Mouse (Mus musculus): Measurements from ENCODE around the gene Cntn5. TPM values are rescaled to one million over a fixed set of nuclear protein-coding genes. Genes with fewer than 3 reads are reported as not detected.
A peak's percentile ranks its signal among the peaks of the same experiment; 100 is the strongest.

Cntn5 gene
- polyA plus RNA-seq, 1 experiment from 2014 or later, result 20.2 TPM

GRCm38 (mm10) chr9:9799546-9799945, 1105.0 kb downstream of the Cntn5 start:
- no peak for ATAC-seq
- WGBS, result 78% methylated on average over 2 of the region's 2 CpGs
- Histone ChIP-seq H3K4me2 (ENCODE audit: low read length) (no peak overlapping the region), H3K36me3 (ENCODE audit: control insufficient read depth, insufficient read depth) (no peaks in the 10 kb centered on the region), H3K9ac (replicated peaks; ENCODE audit: low read depth, low read length) (no peak overlapping the region), H3K27me3 (replicated peaks; ENCODE audit: control insufficient read depth, insufficient read depth, low read length) (no peaks in the 10 kb centered on the region), H3K9me3 (ENCODE audit: control insufficient read depth, low read length) (no peaks in the 10 kb centered on the region), H3K27ac (ENCODE audit: low read length) (no peak overlapping the region), H3K4me3 (replicated peaks; ENCODE audit: low read length) (no peak overlapping the region), H3K4me1 (replicated peaks; ENCODE audit: control insufficient read depth, insufficient read depth, low read length) (no peaks in the 10 kb centered on the region)

- Histone ChIP-seq H3K4me1 (replicated peaks; ENCODE audit: control insufficient read depth, insufficient read depth, low read length) (no peaks in the 10 kb centered on the region), H3K27ac (ENCODE audit: low read length) (no peak overlapping the region), H3K4me2 (ENCODE audit: low read length) (no peak overlapping the region), H3K27me3 (replicated peaks; ENCODE audit: control insufficient read depth, insufficient read depth, low read length) (no peaks in the 10 kb centered on the region), H3K4me3 (replicated peaks; ENCODE audit: low read length) (no peak overlapping the region), H3K9ac (replicated peaks; ENCODE audit: low read depth, low read length) (no peak overlapping the region), H3K9me3 (ENCODE audit: control insufficient read depth, low read length) (no peaks in the 10 kb centered on the region), H3K36me3 (ENCODE audit: control insufficient read depth, insufficient read depth) (no peaks in the 10 kb centered on the region)
- no peak for ATAC-seq
- WGBS, result 72% methylated on average over 3 of the region's 3 CpGs
Observed at GRCm38 (mm10) chr9:9783680-9784079, 1120.9 kb downstream of the Cntn5 start.

GRCm38 (mm10) chr9:9781157-9781884, 1123.3 kb downstream of the Cntn5 start:
- H3K9me3 ChIP-seq (ENCODE audit: control insufficient read depth, low read length), result no peaks in the 10 kb centered on the region
- no peak overlapping the region for H3K27ac ChIP-seq (ENCODE audit: low read length)
- no peak overlapping the region for H3K4me3 ChIP-seq (replicated peaks; ENCODE audit: low read length)
- H3K4me1 ChIP-seq (replicated peaks; ENCODE audit: control insufficient read depth, insufficient read depth, low read length), result no peaks in the 10 kb centered on the region
- H3K4me2 ChIP-seq (ENCODE audit: low read length), result no peak overlapping the region
- H3K9ac ChIP-seq (replicated peaks; ENCODE audit: low read depth, low read length), result no peak overlapping the region
- ATAC-seq, result no peak
- no peaks in the 10 kb centered on the region for H3K27me3 ChIP-seq (replicated peaks; ENCODE audit: control insufficient read depth, insufficient read depth, low read length)
- WGBS, result 82% methylated on average over 9 of the region's 9 CpGs
- H3K36me3 ChIP-seq (ENCODE audit: control insufficient read depth, insufficient read depth), result no peaks in the 10 kb centered on the region

GRCm38 (mm10) chr9:9779646-9780045, 1124.9 kb downstream of the Cntn5 start:
- Histone ChIP-seq H3K9me3 (ENCODE audit: control insufficient read depth, low read length) (no peaks in the 10 kb centered on the region), H3K36me3 (ENCODE audit: control insufficient read depth, insufficient read depth) (no peaks in the 10 kb centered on the region)
- 59% methylated on average over 3 of the region's 3 CpGs for WGBS

GRCm38 (mm10) chr9:9770777-9771176, 1133.8 kb downstream of the Cntn5 start:
- ATAC-seq, result no peak
- no peaks in the 10 kb centered on the region for H3K36me3 ChIP-seq (ENCODE audit: control insufficient read depth, insufficient read depth)
- H3K27me3 ChIP-seq (replicated peaks; ENCODE audit: control insufficient read depth, insufficient read depth, low read length), result no peaks in the 10 kb centered on the region
- H3K4me3 ChIP-seq (replicated peaks; ENCODE audit: low read length), result no peak overlapping the region
- 76% methylated on average over 2 of the region's 2 CpGs for WGBS
- H3K4me2 ChIP-seq (ENCODE audit: low read length), result no peak overlapping the region
- H3K9ac ChIP-seq (replicated peaks; ENCODE audit: low read depth, low read length), result no peak overlapping the region
- no peaks in the 10 kb centered on the region for H3K9me3 ChIP-seq (ENCODE audit: control insufficient read depth, low read length)
- no peak overlapping the region for H3K27ac ChIP-seq (ENCODE audit: low read length)
- H3K4me1 ChIP-seq (replicated peaks; ENCODE audit: control insufficient read depth, insufficient read depth, low read length), result no peaks in the 10 kb centered on the region

More at GRCm38 (mm10) chr9:9779646-9780045, 1124.9 kb downstream of the Cntn5 start:
- H3K4me2 ChIP-seq (ENCODE audit: low read length), result no peak overlapping the region
- no peak for ATAC-seq
- H3K9ac ChIP-seq (replicated peaks; ENCODE audit: low read depth, low read length), result no peak overlapping the region
- no peak overlapping the region for H3K4me3 ChIP-seq (replicated peaks; ENCODE audit: low read length)
- H3K4me1 ChIP-seq (replicated peaks; ENCODE audit: control insufficient read depth, insufficient read depth, low read length), result no peaks in the 10 kb centered on the region
- H3K27me3 ChIP-seq (replicated peaks; ENCODE audit: control insufficient read depth, insufficient read depth, low read length), result no peaks in the 10 kb centered on the region
- H3K27ac ChIP-seq (ENCODE audit: low read length), result no peak overlapping the region

- Histone ChIP-seq H3K36me3 (ENCODE audit: control insufficient read depth, insufficient read depth) (no peaks in the 10 kb centered on the region), H3K27me3 (replicated peaks; ENCODE audit: control insufficient read depth, insufficient read depth, low read length) (no peaks in the 10 kb centered on the region), H3K4me3 (replicated peaks; ENCODE audit: low read length) (no peak overlapping the region), H3K9ac (replicated peaks; ENCODE audit: low read depth, low read length) (no peak overlapping the region), H3K9me3 (ENCODE audit: control insufficient read depth, low read length) (no peaks in the 10 kb centered on the region), H3K27ac (ENCODE audit: low read length) (no peak overlapping the region), H3K4me2 (ENCODE audit: low read length) (no peak overlapping the region), H3K4me1 (replicated peaks; ENCODE audit: control insufficient read depth, insufficient read depth, low read length) (no peaks in the 10 kb centered on the region)
- peak; percentile 89 for ATAC-seq
Observed at GRCm38 (mm10) chr9:9769659-9770058, 1134.9 kb downstream of the Cntn5 start.

- Histone ChIP-seq H3K4me3 (replicated peaks; ENCODE audit: low read length) (no peak overlapping the region), H3K9ac (replicated peaks; ENCODE audit: low read depth, low read length) (no peak overlapping the region), H3K27ac (ENCODE audit: low read length) (no peak overlapping the region), H3K4me1 (replicated peaks; ENCODE audit: control insufficient read depth, insufficient read depth, low read length) (no peaks in the 10 kb centered on the region), H3K4me2 (ENCODE audit: low read length) (no peak overlapping the region), H3K9me3 (ENCODE audit: control insufficient read depth, low read length) (no peaks in the 10 kb centered on the region), H3K27me3 (replicated peaks; ENCODE audit: control insufficient read depth, insufficient read depth, low read length) (no peaks in the 10 kb centered on the region), H3K36me3 (ENCODE audit: control insufficient read depth, insufficient read depth) (no peaks in the 10 kb centered on the region)
- WGBS, result 72% methylated on average over 1 of the region's 1 CpGs
- ATAC-seq, result no peak
Observed at GRCm38 (mm10) chr9:9718145-9718544, 1186.4 kb downstream of the Cntn5 start.

- Histone ChIP-seq H3K9ac (replicated peaks; ENCODE audit: low read depth, low read length) (no peak overlapping the region), H3K4me3 (replicated peaks; ENCODE audit: low read length) (no peak overlapping the region), H3K9me3 (ENCODE audit: control insufficient read depth, low read length) (no peaks in the 10 kb centered on the region), H3K27me3 (replicated peaks; ENCODE audit: control insufficient read depth, insufficient read depth, low read length) (no peaks in the 10 kb centered on the region), H3K4me2 (ENCODE audit: low read length) (no peak overlapping the region), H3K36me3 (ENCODE audit: control insufficient read depth, insufficient read depth) (no peaks in the 10 kb centered on the region), H3K4me1 (replicated peaks; ENCODE audit: control insufficient read depth, insufficient read depth, low read length) (0 out of 2 replicates have a peak, but pooled peaks cover 3% of the 10 kb centered on the region), H3K27ac (ENCODE audit: low read length) (no peak overlapping the region)
- WGBS, result 95% methylated on average over 5 of the region's 5 CpGs
- ATAC-seq, result no peak
Observed at GRCm38 (mm10) chr9:9708671-9709070, 1195.9 kb downstream of the Cntn5 start.

GRCm38 (mm10) chr9:9707766-9708165, 1196.8 kb downstream of the Cntn5 start:
- Histone ChIP-seq H3K27ac (ENCODE audit: low read length) (no peak overlapping the region), H3K9ac (replicated peaks; ENCODE audit: low read depth, low read length) (no peak overlapping the region), H3K9me3 (ENCODE audit: control insufficient read depth, low read length) (no peaks in the 10 kb centered on the region), H3K4me2 (ENCODE audit: low read length) (no peak overlapping the region), H3K4me1 (replicated peaks; ENCODE audit: control insufficient read depth, insufficient read depth, low read length) (0 out of 2 replicates have a peak, but pooled peaks cover 3% of the 10 kb centered on the region), H3K36me3 (ENCODE audit: control insufficient read depth, insufficient read depth) (no peaks in the 10 kb centered on the region), H3K27me3 (replicated peaks; ENCODE audit: control insufficient read depth, insufficient read depth, low read length) (no peaks in the 10 kb centered on the region), H3K4me3 (replicated peaks; ENCODE audit: low read length) (no peak overlapping the region)
- ATAC-seq, result peak; percentile 97

- H3K4me2 ChIP-seq (ENCODE audit: low read length), result no peak overlapping the region
- H3K4me1 ChIP-seq (replicated peaks; ENCODE audit: control insufficient read depth, insufficient read depth, low read length), result 0 out of 2 replicates have a peak, but pooled peaks cover 3% of the 10 kb centered on the region
- H3K27ac ChIP-seq (ENCODE audit: low read length), result no peak overlapping the region
- no peaks in the 10 kb centered on the region for H3K27me3 ChIP-seq (replicated peaks; ENCODE audit: control insufficient read depth, insufficient read depth, low read length)
- 67% methylated on average over 1 of the region's 1 CpGs for WGBS
- no peaks in the 10 kb centered on the region for H3K36me3 ChIP-seq (ENCODE audit: control insufficient read depth, insufficient read depth)
- no peak overlapping the region for H3K9ac ChIP-seq (replicated peaks; ENCODE audit: low read depth, low read length)
- H3K4me3 ChIP-seq (replicated peaks; ENCODE audit: low read length), result no peak overlapping the region
- ATAC-seq, result no peak
- no peaks in the 10 kb centered on the region for H3K9me3 ChIP-seq (ENCODE audit: control insufficient read depth, low read length)
Observed at GRCm38 (mm10) chr9:9705180-9705579, 1199.4 kb downstream of the Cntn5 start.

All from forebrain, embryonic 16.5 days (tissue).